ENCODE assay signal across 10 mouse cellular contexts in genomic region chr14:76714727-76715126, GRCm38 (mm10).
DNase-seq lines count a peak whose midpoint lies in the region; ATAC-seq lines count a peak whose summit lies in the region.
"Had no signal": no experiment of that assay in that cellular context is flagged by ENCODE, and none has a peak within 500 bp of the region (broad histone marks: within the 10 kb centered on the region; RNA-seq: fewer than 3 reads in every experiment).

No protein-coding gene starts in this region.

- no peaks in the 10 kb centered on the region for H3K9me3 ChIP-seq in heart, embryonic 10.5 days
- no peaks in the 10 kb centered on the region; the same call in 1 of the 2 replicates for H3K9me3 ChIP-seq in kidney, embryonic 16.5 days (ENCODE audit: low read length)
- H3K9me3 ChIP-seq in midbrain, embryonic 13.5 days = no peaks in the 10 kb centered on the region

- H3K4me2 ChIP-seq in kidney, embryonic 16.5 days (replicated peaks; ENCODE audit: low read depth, low read length) = no peak overlapping the region
- no peak overlapping the region for H3K4me2 ChIP-seq in midbrain, embryonic 13.5 days (replicated peaks)
- H3K4me2 ChIP-seq: midbrain, embryonic 11.5 days had no signal

- peak; percentile 86 for ATAC-seq in kidney, embryonic 16.5 days (ENCODE audit: low FRiP score, low TSS enrichment)
- 0 out of 2 replicates have a peak, but pooled peaks have one; percentile 4 for ATAC-seq in megakaryocyte progenitor cell, adult 5-6 weeks (replicated peaks; ENCODE audit: poor library complexity)
- ATAC-seq in monocyte, adult 5-6 weeks (replicated peaks; ENCODE audit: insufficient number of reproducible peaks, low FRiP score, low TSS enrichment, poor library complexity, severe bottlenecking) = no peak
- ATAC-seq in midbrain, embryonic 13.5 days = no peak
- ATAC-seq: intestine, postnatal 0 days had no signal

- H3K4me3 ChIP-seq in heart, embryonic 10.5 days = no peak overlapping the region
- H3K4me3 ChIP-seq in kidney, embryonic 16.5 days (ENCODE audit: low read length) = no peak overlapping the region
- no peak overlapping the region for H3K4me3 ChIP-seq in midbrain, embryonic 13.5 days (replicated peaks)
- H3K4me3 ChIP-seq: erythroblast, embryonic 14.5 days had no signal

- H3K9ac ChIP-seq in kidney, embryonic 16.5 days (replicated peaks; ENCODE audit: low read length) = no peak overlapping the region
- no peak overlapping the region for H3K9ac ChIP-seq in midbrain, embryonic 13.5 days (replicated peaks)

- 63% methylated on average over 4 of the region's 4 CpGs for WGBS in heart, embryonic 10.5 days
- 28% methylated on average over 4 of the region's 4 CpGs for WGBS in kidney, embryonic 16.5 days
- WGBS in midbrain, embryonic 13.5 days = 88% methylated on average over 4 of the region's 4 CpGs

- peak overlapping the region; percentile 32 for H3K27ac ChIP-seq in heart, embryonic 10.5 days
- H3K27ac ChIP-seq in kidney, embryonic 16.5 days (ENCODE audit: low read length) = peak overlapping the region; percentile 72
- no peak overlapping the region for H3K27ac ChIP-seq in midbrain, embryonic 13.5 days

- H3K4me1 ChIP-seq in heart, embryonic 10.5 days = peaks cover 32% of the 10 kb centered on the region
- peaks cover 24% of the 10 kb centered on the region for H3K4me1 ChIP-seq in kidney, embryonic 16.5 days (ENCODE audit: insufficient read depth, low read length)
- H3K4me1 ChIP-seq in midbrain, embryonic 13.5 days (replicated peaks) = no peaks in the 10 kb centered on the region

- H3K36me3 ChIP-seq in heart, embryonic 10.5 days = no peaks in the 10 kb centered on the region
- no peaks in the 10 kb centered on the region for H3K36me3 ChIP-seq in kidney, embryonic 16.5 days (ENCODE audit: insufficient read depth, low read length)
- H3K36me3 ChIP-seq in midbrain, embryonic 13.5 days = no peaks in the 10 kb centered on the region

- DNase-seq in adrenal gland, postnatal 36 days = peak; percentile 60 to 78
- DNase-seq in heart, embryonic 10.5 days (ENCODE audit: low spot score) = no peak
- no peak for DNase-seq in frontal cortex, postnatal 14 days (ENCODE audit: low spot score in 2 of 2)

- H3K27me3 ChIP-seq in heart, embryonic 10.5 days (ENCODE audit: insufficient read depth, poor library complexity, severe bottlenecking) = no peaks in the 10 kb centered on the region
- no peaks in the 10 kb centered on the region for H3K27me3 ChIP-seq in kidney, embryonic 16.5 days (ENCODE audit: insufficient read depth, low read length)
- H3K27me3 ChIP-seq in midbrain, embryonic 13.5 days = no peaks in the 10 kb centered on the region

Comparison
In these comparisons a context has a peak if more than half of its experiments do, and no peak if none do; other contexts are left out.
1. DNase-seq: peak in adrenal gland, postnatal 36 days (2 of 2); none in heart, embryonic 10.5 days (single experiment) and frontal cortex, postnatal 14 days (0 of 2).
2. ATAC-seq: peak in kidney, embryonic 16.5 days (single experiment) and megakaryocyte progenitor cell, adult 5-6 weeks (single experiment); none in monocyte, adult 5-6 weeks (single experiment) and midbrain, embryonic 13.5 days (single experiment).